Mouse (Mus musculus): ENCODE measurements at regions not wholly inside any gene's neighbourhood (a gene's known extent, or its start where the extent isn't known, plus 50 kb on each side); places are given as distances from the start of the nearest gene placed in this dataset.

DNA sequence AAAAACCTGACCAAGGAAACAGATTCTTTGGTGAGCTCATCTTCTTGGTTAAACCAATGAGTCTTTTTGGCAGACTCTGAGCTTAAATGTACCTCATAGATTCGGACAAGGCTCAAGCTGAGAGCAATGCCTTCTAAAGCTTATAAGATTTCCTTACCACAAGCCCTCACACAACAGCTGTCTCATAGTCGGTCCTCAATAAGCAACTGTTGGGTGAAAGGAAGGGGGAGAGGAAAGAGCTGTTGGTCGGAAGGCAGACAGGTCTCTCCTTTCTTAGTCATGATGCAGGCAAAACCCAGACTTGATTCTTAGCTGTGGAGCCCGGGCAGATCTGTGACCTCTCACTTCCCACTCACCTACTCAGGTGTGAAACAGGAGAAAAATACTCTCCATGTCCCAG, 50.8 kb upstream of the 1700016C15Rik start:
- DNase-seq, result no peak
